16 mouse cellular contexts compared by ENCODE assay signal in the genomic region with DNA sequence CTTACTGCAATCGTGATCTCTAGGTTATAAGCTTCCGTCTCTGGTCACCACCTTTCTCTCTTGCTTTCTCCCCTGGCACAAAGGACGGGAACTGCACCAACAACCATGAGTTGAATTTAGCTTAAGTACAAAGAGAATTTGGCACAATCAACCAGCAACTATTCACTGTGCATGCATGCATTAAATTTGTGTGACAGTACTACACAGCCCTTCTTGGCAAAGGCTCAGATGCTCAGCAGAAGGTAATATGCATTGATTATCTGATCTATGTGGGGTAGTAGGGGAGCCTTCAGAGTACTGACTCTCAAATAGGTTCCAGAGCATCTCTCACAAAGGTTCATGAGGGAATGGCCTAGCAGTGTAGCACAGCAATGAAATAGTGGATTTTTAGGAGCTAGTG. TPM values are rescaled to one million over a fixed set of nuclear protein-coding genes. Genes with fewer than 3 reads are reported as not detected.
"Had no signal": no experiment of that assay in that cellular context is flagged by ENCODE, and none has a peak within 500 bp of the region (broad histone marks: within the 10 kb centered on the region; RNA-seq: fewer than 3 reads in every experiment).

No protein-coding gene starts in this region.

- H3K36me3 ChIP-seq: limb, embryonic 12.5 days; liver, embryonic 13.5 days; lung, embryonic 15.5 days; midbrain, embryonic 12.5 days had no signal

- H3K9ac ChIP-seq: limb, embryonic 12.5 days; liver, embryonic 13.5 days; liver, postnatal 0 days; lung, embryonic 15.5 days; midbrain, embryonic 12.5 days had no signal

- H3K27ac ChIP-seq: kidney, postnatal 0 days; layer of hippocampus, adult 2 months; limb, embryonic 12.5 days; liver, embryonic 13.5 days; lung, embryonic 15.5 days; macrophage; midbrain, embryonic 12.5 days had no signal

- ATAC-seq: liver, postnatal 0 days; midbrain, embryonic 16.5 days had no signal

- DNase-seq: kidney, postnatal 4 days; liver; liver, embryonic 13.5 days; liver, postnatal 0 days; lung, postnatal 14 days; spleen, adult 18-20 months; thymus, adult 18-20 months; thymus, postnatal 14 days had no signal

- H3K27me3 ChIP-seq: limb, embryonic 12.5 days; liver, embryonic 13.5 days; lung, embryonic 15.5 days; megakaryocyte, embryonic 14.5 days; midbrain, embryonic 12.5 days had no signal

- H3K4me2 ChIP-seq: limb, embryonic 12.5 days; liver, embryonic 13.5 days; lung, embryonic 15.5 days; midbrain, embryonic 12.5 days had no signal

- H3K4me3 ChIP-seq: layer of hippocampus, adult 2 months; limb, embryonic 12.5 days; liver, embryonic 13.5 days; lung, embryonic 15.5 days; megakaryocyte, embryonic 14.5 days; midbrain, embryonic 12.5 days had no signal

- H3K4me1 ChIP-seq: liver, embryonic 13.5 days; lung, embryonic 15.5 days; megakaryocyte, embryonic 14.5 days had no signal

- H3K9me3 ChIP-seq: limb, embryonic 12.5 days; liver, embryonic 13.5 days; lung, embryonic 15.5 days; megakaryocyte, embryonic 14.5 days had no signal

RNA-seq across cellular contexts. Expression of gene Il31ra, which starts 12.4 kb away (rescaled TPM):
- polyA plus RNA-seq: limb, embryonic 12.5 days; lung, embryonic 15.5 days; macrophage; midbrain, embryonic 12.5 days had no signal
